8 mouse cellular contexts compared by ENCODE assay signal in the genomic region with DNA sequence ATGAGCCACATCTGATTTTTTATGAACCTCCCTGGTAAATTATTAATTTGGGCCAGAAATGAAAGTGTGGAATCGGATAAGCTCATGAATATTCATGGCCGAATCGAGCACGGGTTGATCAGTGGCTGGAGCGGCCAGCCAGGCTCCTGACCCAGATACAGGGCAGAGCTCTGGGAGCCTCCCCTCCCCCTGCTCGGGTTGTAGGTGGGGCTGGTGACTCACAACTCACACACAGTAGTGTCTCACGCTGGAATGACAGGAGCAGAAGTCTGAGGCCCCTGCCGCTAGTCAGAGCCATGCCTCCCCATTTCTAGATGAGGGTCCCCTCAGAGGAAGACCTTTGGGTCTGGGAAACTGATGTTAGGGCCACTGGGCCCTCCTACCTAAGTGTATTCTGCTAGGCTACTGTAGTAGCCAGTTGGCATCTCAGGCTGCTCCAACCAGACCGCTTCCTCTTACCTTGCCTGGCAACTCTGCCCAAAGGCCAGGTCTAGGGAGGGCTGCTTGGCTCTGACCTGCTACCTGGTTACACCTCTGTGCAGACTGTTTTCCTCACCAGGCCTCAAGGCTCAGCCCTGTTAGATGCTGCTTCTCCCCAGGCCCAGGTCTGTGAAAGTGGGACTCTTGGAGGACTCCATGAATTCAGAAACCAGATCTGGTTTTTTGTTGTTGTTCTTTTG.
A peak's percentile ranks its signal among the peaks of the same experiment; 100 is the strongest.
DNase-seq lines count a peak whose midpoint lies in the region; ATAC-seq and TF ChIP-seq lines count a peak whose summit lies in the region.

No protein-coding gene starts in this region.

- no peaks in the 10 kb centered on the region for H3K9me3 ChIP-seq in hindbrain, embryonic 16.5 days (ENCODE audit: control insufficient read depth, low read length)
- H3K9me3 ChIP-seq in liver, embryonic 12.5 days (replicated peaks) = no peaks in the 10 kb centered on the region
- no peaks in the 10 kb centered on the region for H3K9me3 ChIP-seq in neural tube, embryonic 13.5 days

- no peak for TF ChIP-seq POLR2A in lung, adult 2 months (IDR thresholded peaks at IDR 0.05; ENCODE audit: borderline replicate concordance, extremely low read depth, low read depth, low read length)

- H3K4me2 ChIP-seq in hindbrain, embryonic 16.5 days (ENCODE audit: low read length) = peak overlapping the region; percentile 37
- H3K4me2 ChIP-seq in liver, embryonic 12.5 days = peak overlapping the region; percentile 85
- H3K4me2 ChIP-seq in neural tube, embryonic 13.5 days = peak overlapping the region; percentile 44

- TF ChIP-seq CTCF in lung, adult 2 months (IDR thresholded peaks at IDR 0.05; ENCODE audit: insufficient read depth, low read length) = no peak

- peak overlapping the region; percentile 35 for H3K9ac ChIP-seq in hindbrain, embryonic 16.5 days (ENCODE audit: low read depth, low read length)
- H3K9ac ChIP-seq in liver, embryonic 12.5 days = peak overlapping the region; percentile 66
- H3K9ac ChIP-seq in neural tube, embryonic 13.5 days = peak overlapping the region; percentile 52

- no peaks in the 10 kb centered on the region for H3K27me3 ChIP-seq in hindbrain, embryonic 16.5 days (replicated peaks; ENCODE audit: control insufficient read depth, insufficient read depth, low read length)
- H3K27me3 ChIP-seq in liver, embryonic 12.5 days (replicated peaks) = no peaks in the 10 kb centered on the region
- H3K27me3 ChIP-seq in neural tube, embryonic 13.5 days = no peaks in the 10 kb centered on the region

- H3K27ac ChIP-seq in hindbrain, embryonic 16.5 days (ENCODE audit: low read depth, low read length) = 0 out of 2 replicates have a peak overlapping the region, but pooled peaks have one; percentile 20
- H3K27ac ChIP-seq in liver, embryonic 12.5 days = peak overlapping the region; percentile 100
- peak overlapping the region; percentile 70 for H3K27ac ChIP-seq in neural tube, embryonic 13.5 days (replicated peaks)

- peak; percentile 84 to 89 for DNase-seq in lung, adult 18-20 months
- no peak for DNase-seq in lung, adult 2 months
- DNase-seq in cerebellum, adult 8-10 months = peak; percentile 80
- DNase-seq in gastrocnemius, adult 18-20 months (ENCODE audit: low spot score) = peak; percentile 87
- DNase-seq in layer of hippocampus, adult 9-10 months (ENCODE audit: low spot score) = no peak

- 28% methylated on average over 9 of the region's 9 CpGs for WGBS in lung, adult 2 months
- WGBS in hindbrain, embryonic 16.5 days = 19% methylated on average over 9 of the region's 9 CpGs
- WGBS in liver, embryonic 12.5 days (ENCODE audit: insufficient replicate concordance) = 12% methylated on average over 9 of the region's 9 CpGs
- 17% methylated on average over 9 of the region's 9 CpGs for WGBS in neural tube, embryonic 13.5 days

- H3K36me3 ChIP-seq in hindbrain, embryonic 16.5 days (ENCODE audit: control insufficient read depth, insufficient read depth, low read length) = no peaks in the 10 kb centered on the region
- H3K36me3 ChIP-seq in liver, embryonic 12.5 days = peaks cover 19% of the 10 kb centered on the region
- H3K36me3 ChIP-seq in neural tube, embryonic 13.5 days = no peaks in the 10 kb centered on the region

- H3K4me3 ChIP-seq in lung, adult 2 months (replicated peaks; ENCODE audit: extremely low read depth, low read depth, low read length) = no peak overlapping the region
- H3K4me3 ChIP-seq in hindbrain, embryonic 16.5 days (ENCODE audit: low read length) = no peak overlapping the region
- peak overlapping the region; percentile 55 for H3K4me3 ChIP-seq in liver, embryonic 12.5 days
- H3K4me3 ChIP-seq in neural tube, embryonic 13.5 days = peak overlapping the region; percentile 8; the same call in 1 of the 2 replicates

- peak; percentile 46; the same call in 1 of the 2 replicates for ATAC-seq in hindbrain, embryonic 16.5 days
- ATAC-seq in liver, embryonic 12.5 days = peak; percentile 74
- no peak for ATAC-seq in neural tube, embryonic 13.5 days (ENCODE audit: low read depth)

- H3K4me1 ChIP-seq in lung, adult 2 months (ENCODE audit: control insufficient read depth, insufficient read depth, low read length) = peaks cover 46% of the 10 kb centered on the region
- peaks cover 59% of the 10 kb centered on the region for H3K4me1 ChIP-seq in hindbrain, embryonic 16.5 days (ENCODE audit: control insufficient read depth, insufficient read depth, low read depth, low read length)
- peaks cover 100% of the 10 kb centered on the region for H3K4me1 ChIP-seq in liver, embryonic 12.5 days
- H3K4me1 ChIP-seq in neural tube, embryonic 13.5 days (replicated peaks) = peaks cover 98% of the 10 kb centered on the region

Comparison
In these comparisons a context has a peak if more than half of its experiments do, and no peak if none do; other contexts are left out.
1. DNase-seq: peak in lung, adult 18-20 months (2 of 2), cerebellum, adult 8-10 months (single experiment) and gastrocnemius, adult 18-20 months (single experiment); none in lung, adult 2 months (single experiment) and layer of hippocampus, adult 9-10 months (single experiment).
2. H3K4me3 ChIP-seq: peak in liver, embryonic 12.5 days (single experiment) and neural tube, embryonic 13.5 days (single experiment); none in lung, adult 2 months (single experiment) and hindbrain, embryonic 16.5 days (single experiment).
3. H3K27ac ChIP-seq: peak in every context shown above with its lines; median percentile 100 in liver, embryonic 12.5 days; 70 in neural tube, embryonic 13.5 days; 20 in hindbrain, embryonic 16.5 days.
4. Peak in every context shown above with its lines, with median percentiles within 50 percentile points of each other: H3K4me2 ChIP-seq and H3K9ac ChIP-seq.